Mouse (Mus musculus) activated CD4-positive, CD25-positive, alpha-beta regulatory T cell, adult 4 months (primary cell): ENCODE data around the gene Mrrf. TPM values are rescaled to one million over a fixed set of nuclear protein-coding genes. Genes with fewer than 3 reads are reported as not detected.

Experiments
- ATAC-seq: one replicate; pipeline ENCODE4 v1.8.0; 2017
- polyA plus RNA-seq, 2 experiments: library from polyadenylated mRNA; unstranded; fragments of 100-300 nt; shearing (Covaris generic); gene quantifications; one replicate each; pipeline ENCODE4 v1.2.1; 2017

Gene Mrrf
- polyA plus RNA-seq, 2 experiments from 2014 or later = 9.4 to 16.3 TPM

- no peak for ATAC-seq
Observed at GRCm38 (mm10) chr2:36234526-36235368, 98.6 kb downstream of the Mrrf start.

- no peak for ATAC-seq
Observed at GRCm38 (mm10) chr2:36235917-36236316, 99.7 kb downstream of the Mrrf start.

DNA sequence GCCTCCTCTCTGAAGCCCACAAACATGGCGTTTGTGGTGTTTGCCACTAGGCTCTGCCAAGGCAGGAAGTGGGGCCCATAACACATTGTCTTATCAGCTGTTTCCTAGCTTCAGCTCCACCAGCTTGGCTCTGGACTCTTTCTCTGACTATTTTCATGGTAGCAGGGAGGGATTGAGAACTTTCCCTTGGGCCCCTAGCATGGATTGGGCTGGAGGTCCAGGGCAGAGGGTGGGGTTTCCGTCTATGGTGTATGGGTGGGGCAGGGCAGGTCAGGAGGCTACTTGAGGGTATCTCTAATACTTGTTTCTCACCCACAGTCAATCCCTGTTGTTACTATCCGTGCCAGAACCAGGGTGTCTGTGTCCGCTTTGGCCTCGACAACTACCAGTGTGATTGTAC lies 100.7 kb downstream of the Mrrf start:
- no peak for ATAC-seq

DNA sequence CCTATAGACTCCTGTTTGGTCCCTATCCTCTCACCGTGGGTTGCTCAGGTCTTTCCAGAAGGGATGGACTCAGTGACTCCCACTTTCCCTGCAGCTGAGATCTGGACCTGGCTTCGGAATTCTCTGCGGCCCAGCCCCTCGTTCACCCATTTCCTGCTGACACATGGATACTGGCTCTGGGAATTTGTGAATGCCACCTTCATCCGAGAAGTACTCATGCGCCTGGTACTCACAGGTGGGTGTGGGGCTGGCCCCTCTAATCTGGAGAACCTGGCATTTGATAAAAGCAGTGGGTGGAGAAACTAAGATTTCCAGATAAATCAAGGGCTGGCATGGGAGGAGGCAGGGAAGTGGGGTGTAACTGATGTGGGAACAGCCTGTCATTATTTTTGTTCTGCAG lies 101.4 kb downstream of the Mrrf start:
- no peak for ATAC-seq

GRCm38 (mm10) chr2:36238467-36238866 lies 102.3 kb downstream of the Mrrf start:
- no peak for ATAC-seq

DNA sequence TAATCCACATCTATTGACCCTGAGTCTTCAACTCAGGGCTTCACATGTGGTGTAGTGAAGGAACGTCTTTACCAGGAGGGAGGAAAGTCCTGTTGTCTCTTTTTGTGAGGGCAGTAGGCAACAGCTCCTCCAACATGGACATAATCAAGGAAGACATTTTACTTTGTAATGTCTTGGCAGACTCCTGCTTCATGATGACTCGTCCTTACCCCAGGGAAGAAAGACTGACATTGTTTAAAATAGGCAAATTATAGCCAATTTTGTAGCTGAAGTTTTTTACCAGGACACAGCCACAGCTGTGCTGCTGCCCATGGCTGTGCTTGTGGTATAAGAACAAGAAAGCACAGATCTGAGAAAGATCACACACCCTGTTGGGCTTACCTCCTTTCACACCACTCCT lies 102.8 kb downstream of the Mrrf start:
- ATAC-seq = no peak

Other genes starting within 250 kb of the Mrrf start
- not detected for gene Ttll11, start 156.5 kb upstream of the Mrrf start, polyA plus RNA-seq
- gene Ndufa8, start 87.0 kb upstream of the Mrrf start, polyA plus RNA-seq = 100 to 1,000 TPM; 194 to 234 TPM
- not detected for gene Morn5, start 86.9 kb upstream of the Mrrf start, polyA plus RNA-seq
- not detected for gene Lhx6, start 31.0 kb upstream of the Mrrf start, polyA plus RNA-seq
- gene Rbm18, start 384 bp downstream of the Mrrf start, polyA plus RNA-seq = 10 to 100 TPM; 47.5 to 55.6 TPM
- gene Ptgs1, start 94.0 kb downstream of the Mrrf start, polyA plus RNA-seq = under 1 TPM; 0.56 to 0.78 TPM
- gene Olfr338, start 237.1 kb downstream of the Mrrf start, polyA plus RNA-seq = under 1 TPM in 1 of 2 experiments, not detected in 1; 0.08 TPM